Mouse (Mus musculus) embryonic facial prominence, embryonic 12.5 days (tissue): ENCODE data around the gene Ist1. TPM values are rescaled to one million over a fixed set of nuclear protein-coding genes. Genes with fewer than 3 reads are reported as not detected.

ENCODE experiments used
- ATAC-seq: fragments of 200-750 bp; cut with Nextera tagmentation; 2 replicates; pipeline ENCODE4 v1.8.0; 2017; ENCODE audit not compliant: insufficient number of reproducible peaks, insufficient read depth, low FRiP score, low TSS enrichment
- H3K27ac ChIP-seq: fragments of 300-500 bp; sonication (generic); 2 replicates; pipeline ENCODE4 v1.5.1; 2016; ENCODE audit warnings: mild to moderate bottlenecking
- H3K27me3 ChIP-seq: fragments of 300-500 bp; sonication (generic); 2 replicates; pipeline ENCODE4 v1.6.1; 2016; ENCODE audit warnings: mild to moderate bottlenecking, moderate library complexity
- H3K36me3 ChIP-seq: fragments of 300-500 bp; sonication (generic); 2 replicates; pipeline ENCODE4 v1.6.1; 2016; ENCODE audit warnings: mild to moderate bottlenecking
- H3K4me1 ChIP-seq: fragments of 300-500 bp; sonication (generic); 2 replicates; pipeline ENCODE4 v1.6.1; 2016
- H3K4me2 ChIP-seq: fragments of 300-500 bp; sonication (generic); replicated peaks from 2 replicates; pipeline ENCODE4 v1.6.1; 2016; ENCODE audit warnings: mild to moderate bottlenecking, moderate library complexity
- H3K4me3 ChIP-seq: fragments of 300-500 bp; sonication (generic); 2 replicates; pipeline ENCODE4 v1.5.1; 2016; ENCODE audit warnings: mild to moderate bottlenecking
- H3K9ac ChIP-seq: fragments of 300-500 bp; sonication (generic); 2 replicates; pipeline ENCODE4 v1.6.1; 2016; ENCODE audit warnings: mild to moderate bottlenecking, moderate library complexity
- H3K9me3 ChIP-seq: fragments of 300-500 bp; sonication (generic); 2 replicates; pipeline ENCODE4 v1.6.1; 2016; ENCODE audit warnings: mild to moderate bottlenecking, moderate library complexity
- WGBS: fragments of 180-500 bp; shearing (Covaris S2); methylation state at CpG from one replicate; pipeline ENCODE4 v1.1.7; 2016; 5-methylcytosine and 5-hydroxymethylcytosine counted together
- polyA plus RNA-seq: library from polyadenylated mRNA; unstranded; fragments of >200 nt; fragmentation: Nextera tagmentation; extraction: Ambion mirVana; gene quantifications from 2 replicates; pipeline ENCODE4 v1.2.1, GENCODE M21; 2016

Gene Ist1
- polyA plus RNA-seq, 1 experiment from 2014 or later: 165 TPM

DNA sequence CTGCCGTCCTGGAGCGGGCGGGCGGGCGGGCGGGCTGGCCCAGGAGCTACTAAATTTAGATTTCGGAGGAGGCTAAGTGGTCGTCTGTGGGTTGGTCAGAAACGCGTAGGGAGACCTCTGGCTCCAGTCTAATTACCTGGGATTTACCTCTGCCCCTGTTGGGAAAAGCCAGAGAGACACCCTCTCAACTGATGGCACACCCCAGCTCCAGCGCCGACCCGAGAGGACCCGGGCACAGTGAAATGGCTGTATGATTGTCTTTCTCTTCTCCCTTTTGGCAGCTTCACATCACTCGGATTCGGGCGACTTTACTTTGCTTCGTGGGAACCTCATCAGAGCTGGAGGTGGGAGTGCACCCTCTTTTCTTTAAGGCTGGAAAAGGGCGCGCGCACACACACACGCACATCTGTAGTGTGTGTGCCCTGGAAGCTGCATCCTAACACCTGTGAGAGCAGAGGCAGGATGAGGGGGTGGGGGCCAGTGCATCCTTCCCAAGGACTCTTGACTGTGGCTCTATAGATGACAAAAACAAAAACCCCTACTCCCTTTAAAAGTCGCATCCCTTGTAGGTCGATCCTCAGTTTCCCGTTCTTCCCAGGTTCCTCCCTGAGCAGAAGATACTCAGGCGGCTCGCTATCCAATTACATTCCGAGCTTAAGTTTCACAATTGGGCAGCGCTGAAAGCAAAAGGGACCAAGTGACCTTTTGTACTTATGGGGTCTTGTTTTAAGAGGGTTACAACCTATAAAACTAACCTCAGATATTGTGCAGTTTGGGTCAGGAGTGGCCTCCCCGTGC, 13.2 kb upstream of the Ist1 start:
- peak; percentile 7; the same call in 1 of the 2 replicates for ATAC-seq
- 2% methylated on average over 22 of the region's 30 CpGs for WGBS
- peaks cover 34% of the 10 kb centered on the region for H3K36me3 ChIP-seq

DNA sequence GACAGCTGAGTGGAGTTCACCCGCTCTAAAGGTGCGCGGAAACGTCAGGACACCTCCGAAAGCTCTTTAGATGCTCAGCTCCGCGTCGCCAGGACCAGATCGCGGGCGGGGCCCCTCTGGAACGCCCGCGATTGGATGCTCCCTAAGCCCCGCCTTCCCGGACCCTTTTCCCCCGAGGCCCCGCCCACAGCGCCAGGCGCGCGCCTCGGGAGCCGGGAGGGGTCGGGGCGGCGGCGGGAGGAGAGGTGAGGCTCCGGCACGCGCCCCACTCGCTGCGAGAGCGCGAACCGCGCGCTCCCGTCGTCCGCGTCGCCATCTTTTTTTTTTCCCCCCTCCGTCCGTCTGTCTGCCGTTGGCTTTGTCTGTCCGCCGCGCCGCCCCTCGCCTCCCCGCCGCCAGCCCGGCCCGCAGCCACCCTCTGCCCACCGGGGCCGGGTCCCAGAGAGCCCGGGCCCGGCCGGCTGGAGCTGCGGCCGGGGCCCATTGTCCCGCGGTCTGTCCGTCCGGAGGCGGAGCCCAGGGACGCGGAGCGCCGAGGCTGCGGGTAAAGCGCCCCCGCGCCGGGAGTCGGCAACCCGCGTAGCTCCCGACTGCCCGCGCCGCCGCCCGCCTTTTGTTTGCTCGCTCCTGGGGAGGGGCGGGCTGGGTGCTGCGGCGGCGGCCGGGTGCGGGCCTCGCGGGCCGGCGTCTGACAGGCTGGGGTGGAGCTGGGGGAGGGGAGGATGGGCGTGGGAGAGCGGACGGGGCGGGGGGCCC, 12.4 kb upstream of the Ist1 start, which contains the start of gene Zfp821:
Zfp821 (plus strand) TSS at position 227 of the 756 bp plus-strand sequence.
- Histone ChIP-seq H3K27ac (peak within 1 kb of the TSS; percentile 96), H3K4me1 (peaks cover 29% of the 10 kb centered on the region), H3K9ac (peak within 1 kb of the TSS; percentile 96), H3K9me3 (no peaks in the 10 kb centered on the region), H3K27me3 (no peaks in the 10 kb centered on the region), H3K4me3 (peak within 1 kb of the TSS; percentile 93), H3K4me2 (peak within 1 kb of the TSS; percentile 87), H3K36me3 (peaks cover 26% of the 10 kb centered on the region)
- peak; percentile 83 for ATAC-seq
- under 1% methylated on average over 85 of the region's 100 CpGs for WGBS

More for the DNA sequence above, 13.2 kb upstream of the Ist1 start:
- H3K9me3 ChIP-seq: no peaks in the 10 kb centered on the region
- peak overlapping the region; percentile 93 for H3K4me3 ChIP-seq
- peak overlapping the region; percentile 96 for H3K9ac ChIP-seq
- H3K27ac ChIP-seq: peak overlapping the region; percentile 96
- H3K4me2 ChIP-seq: peak overlapping the region; percentile 87
- H3K4me1 ChIP-seq: peaks cover 29% of the 10 kb centered on the region
- no peaks in the 10 kb centered on the region for H3K27me3 ChIP-seq

DNA sequence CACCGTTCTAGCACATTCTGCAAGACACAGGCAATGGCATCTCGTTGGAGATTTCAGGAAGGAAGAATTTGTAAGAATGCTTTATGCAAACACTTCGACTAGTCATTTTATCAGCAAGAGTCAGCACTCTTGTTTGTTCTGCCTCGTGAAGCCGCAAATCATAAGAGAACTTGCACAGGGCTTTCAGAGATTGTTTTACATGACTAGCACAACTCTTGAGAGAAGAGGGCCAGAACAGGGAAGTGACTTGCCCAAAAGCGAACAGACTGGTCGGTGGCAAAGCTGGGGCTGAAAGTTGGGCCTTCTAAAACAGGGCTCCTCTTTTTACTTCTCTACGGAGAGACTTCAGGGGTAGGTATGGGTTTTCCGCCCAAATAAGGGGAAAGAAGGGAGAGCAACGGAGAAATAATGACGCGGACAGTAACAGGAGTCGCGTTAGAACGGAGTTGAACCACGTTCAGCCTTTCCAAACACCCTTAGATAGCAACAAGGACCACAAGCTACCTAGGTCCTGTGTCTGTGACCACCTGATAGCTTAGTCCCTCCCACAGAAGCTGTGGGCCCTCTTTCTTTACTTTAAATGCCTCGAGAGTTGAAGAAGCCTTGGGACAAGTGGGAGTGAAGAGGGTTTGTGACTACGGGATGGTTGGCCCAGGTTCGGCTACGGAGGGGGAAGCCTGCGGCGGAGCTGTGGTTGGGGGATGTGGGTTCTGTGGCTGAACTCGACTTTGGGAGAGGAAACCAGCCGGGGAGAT, 11.7 kb upstream of the Ist1 start:
- peaks cover 19% of the 10 kb centered on the region for H3K36me3 ChIP-seq
- peak overlapping the region; percentile 93 for H3K4me3 ChIP-seq
- ATAC-seq: 0 out of 2 replicates have a peak, but pooled peaks have one; percentile 11
- H3K4me2 ChIP-seq: peak overlapping the region; percentile 87
- peaks cover 29% of the 10 kb centered on the region for H3K4me1 ChIP-seq
- 13% methylated on average over 24 of the region's 24 CpGs for WGBS
- no peak overlapping the region for H3K27ac ChIP-seq
- H3K27me3 ChIP-seq: no peaks in the 10 kb centered on the region
- no peaks in the 10 kb centered on the region for H3K9me3 ChIP-seq
- peak overlapping the region; percentile 96 for H3K9ac ChIP-seq

DNA sequence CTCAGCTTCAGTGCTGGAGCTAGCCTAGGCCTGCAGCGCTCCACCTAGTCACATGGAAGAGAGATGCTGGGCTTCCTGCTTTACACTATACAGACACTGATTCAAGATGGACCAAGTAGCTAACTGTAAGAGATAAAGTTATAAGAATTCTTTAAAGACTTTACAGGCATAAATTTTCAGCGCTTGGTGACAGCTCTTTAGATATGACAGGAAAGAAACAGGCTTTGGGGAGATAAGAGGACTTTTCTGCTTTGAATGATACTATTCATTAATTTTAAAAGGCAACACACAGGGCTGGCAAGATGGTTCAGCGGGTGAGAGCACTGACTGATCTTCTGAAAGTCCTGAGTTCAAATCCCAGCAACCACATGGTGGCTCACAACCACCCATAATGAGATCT, 5.4 kb upstream of the Ist1 start:
- H3K4me3 ChIP-seq: no peak overlapping the region
- ATAC-seq: no peak
- H3K9ac ChIP-seq: no peak overlapping the region
- H3K9me3 ChIP-seq: no peaks in the 10 kb centered on the region
- 76% methylated on average over 3 of the region's 3 CpGs for WGBS
- H3K36me3 ChIP-seq: no peaks in the 10 kb centered on the region
- no peak overlapping the region for H3K27ac ChIP-seq
- H3K4me1 ChIP-seq: no peaks in the 10 kb centered on the region
- H3K4me2 ChIP-seq: no peak overlapping the region
- no peaks in the 10 kb centered on the region; the same call in 1 of the 2 replicates for H3K27me3 ChIP-seq

DNA sequence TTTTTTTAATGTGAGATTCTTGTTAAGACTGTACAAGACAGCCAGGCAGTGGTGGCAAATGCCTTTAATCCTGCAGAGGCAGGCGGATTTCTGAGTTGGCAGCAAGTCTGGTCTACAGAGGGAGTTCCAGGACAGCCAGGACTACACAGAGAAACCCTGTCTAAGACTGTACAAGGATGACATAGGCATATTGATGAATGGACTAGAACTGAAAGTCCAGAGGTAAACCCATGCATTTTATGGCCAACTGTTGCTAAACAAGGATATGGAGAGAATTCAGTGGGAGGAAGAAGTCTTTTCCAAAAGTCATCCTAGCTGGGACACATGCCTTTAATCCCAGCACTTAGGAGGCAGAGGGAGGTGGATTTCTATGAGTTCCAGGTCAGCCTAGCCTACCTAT, 4.7 kb upstream of the Ist1 start:
- 75% methylated on average over 1 of the region's 1 CpGs for WGBS
- no peaks in the 10 kb centered on the region for H3K36me3 ChIP-seq
- no peak for ATAC-seq
- H3K4me1 ChIP-seq: no peaks in the 10 kb centered on the region
- no peak overlapping the region for H3K9ac ChIP-seq
- no peak overlapping the region for H3K4me2 ChIP-seq
- H3K27me3 ChIP-seq: no peaks in the 10 kb centered on the region; the same call in 1 of the 2 replicates
- no peak overlapping the region for H3K27ac ChIP-seq
- H3K4me3 ChIP-seq: no peak overlapping the region
- H3K9me3 ChIP-seq: no peaks in the 10 kb centered on the region

DNA sequence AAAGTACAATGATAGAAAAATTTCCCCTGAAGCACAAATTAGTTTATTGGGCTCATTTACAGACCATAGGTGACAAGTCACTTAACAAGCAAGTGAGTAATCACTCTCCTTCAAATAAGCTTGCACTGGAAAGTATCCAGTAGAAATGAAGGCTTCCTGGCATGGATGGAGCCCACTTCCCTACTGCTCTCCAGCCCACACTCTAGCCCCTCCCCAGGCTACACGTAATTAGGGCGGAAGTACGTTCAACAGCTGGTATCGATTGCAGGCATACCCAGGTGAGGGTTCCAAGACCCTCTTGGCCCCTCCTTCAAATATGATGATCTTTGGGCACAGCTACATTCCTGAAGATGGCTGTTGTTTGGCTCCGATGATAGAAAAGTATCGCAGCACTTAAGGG, 1.1 kb upstream of the Ist1 start:
- H3K27me3 ChIP-seq: no peaks in the 10 kb centered on the region; the same call in 1 of the 2 replicates
- 38% methylated on average over 6 of the region's 6 CpGs for WGBS
- H3K36me3 ChIP-seq: no peaks in the 10 kb centered on the region
- H3K4me2 ChIP-seq: 0 out of 2 replicates have a peak overlapping the region, but pooled peaks have one; percentile 80
- H3K4me1 ChIP-seq: peaks cover 17% of the 10 kb centered on the region
- H3K27ac ChIP-seq: no peak overlapping the region
- H3K9me3 ChIP-seq: no peaks in the 10 kb centered on the region
- no peak for ATAC-seq
- no peak overlapping the region for H3K4me3 ChIP-seq
- no peak overlapping the region for H3K9ac ChIP-seq

DNA sequence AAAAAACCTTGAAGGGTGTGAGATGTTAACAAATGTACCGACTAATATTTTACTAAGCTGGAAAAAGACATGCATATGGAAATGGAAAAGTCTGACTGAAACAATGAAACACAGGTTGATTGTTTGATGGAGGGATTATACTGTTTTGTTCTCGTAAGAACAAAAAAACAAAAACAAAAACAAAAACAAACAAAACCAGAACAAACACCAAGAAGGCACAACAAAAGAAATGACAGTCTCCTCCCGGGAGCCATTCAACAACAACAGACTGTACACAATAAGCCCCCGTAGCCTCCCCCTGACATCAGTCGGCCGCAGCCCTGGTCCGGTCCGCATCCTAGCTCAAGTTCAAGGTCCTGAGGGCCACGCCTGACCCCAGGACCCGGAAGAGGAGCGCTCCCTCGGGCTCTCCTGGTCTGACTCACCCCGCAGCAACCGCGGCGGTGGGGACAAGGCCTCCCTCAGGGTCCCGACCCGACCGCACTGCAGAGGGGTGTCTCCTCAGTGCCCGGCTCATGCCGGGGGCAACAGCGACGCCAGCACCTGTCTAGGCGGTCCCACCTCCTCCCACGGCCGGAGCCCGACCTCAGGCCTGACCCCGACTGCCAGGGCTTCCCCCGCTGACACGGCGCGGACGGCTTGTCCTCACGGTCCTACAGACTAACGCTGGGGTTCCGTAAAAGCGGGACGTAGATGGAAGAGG, 466 bp downstream of the Ist1 start:
- under 1% methylated on average over 38 of the region's 38 CpGs for WGBS
- no peaks in the 10 kb centered on the region for H3K36me3 ChIP-seq
- no peaks in the 10 kb centered on the region; the same call in 1 of the 2 replicates for H3K27me3 ChIP-seq
- peak overlapping the region; percentile 99 for H3K4me3 ChIP-seq
- peaks cover 17% of the 10 kb centered on the region for H3K4me1 ChIP-seq
- H3K9me3 ChIP-seq: no peaks in the 10 kb centered on the region
- ATAC-seq: peak; percentile 53
- H3K27ac ChIP-seq: peak overlapping the region; percentile 74
- peak overlapping the region; percentile 96 for H3K9ac ChIP-seq
- H3K4me2 ChIP-seq: peak overlapping the region; percentile 72

DNA sequence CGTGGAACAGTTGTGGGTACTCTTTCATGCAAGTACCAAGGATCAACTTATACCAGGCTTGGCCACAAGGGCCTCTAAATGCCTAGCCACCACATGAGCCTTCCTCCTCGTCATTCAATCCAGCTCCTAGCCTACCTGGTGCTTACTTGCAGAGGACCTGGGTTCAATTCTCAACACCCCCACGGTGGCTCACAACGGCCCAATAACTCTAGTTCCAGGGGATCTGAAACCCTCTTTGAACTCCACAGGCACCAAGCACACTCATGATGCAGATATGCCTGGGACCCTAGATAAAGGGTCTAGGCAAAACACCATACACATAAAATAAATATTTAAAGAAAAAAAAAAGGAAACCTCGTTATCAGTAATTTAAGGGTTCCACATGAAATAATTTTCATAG, 1.3 kb downstream of the Ist1 start:
- no peak for ATAC-seq

DNA sequence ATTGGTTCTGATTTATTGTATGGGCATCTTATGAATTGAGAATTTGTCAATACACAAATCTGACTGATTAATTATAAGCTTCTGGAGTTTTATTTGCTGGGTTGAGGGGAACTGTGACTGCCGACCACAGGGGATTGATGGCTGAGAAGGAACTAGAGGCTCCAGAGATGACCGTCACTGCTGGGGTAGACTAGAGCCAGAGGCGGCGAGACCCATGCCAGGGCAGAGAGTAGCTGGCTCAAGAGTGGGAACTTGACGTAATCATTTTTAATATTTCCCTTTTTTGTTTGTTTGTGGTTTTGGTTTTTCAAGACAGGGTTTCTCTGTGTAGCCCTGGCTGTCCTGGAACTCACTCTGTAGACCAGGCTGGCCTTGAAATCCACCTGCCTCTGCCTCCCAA, 5.8 kb downstream of the Ist1 start:
- 94% methylated on average over 5 of the region's 5 CpGs for WGBS
- H3K36me3 ChIP-seq: peaks cover 6% of the 10 kb centered on the region
- H3K9me3 ChIP-seq: no peaks in the 10 kb centered on the region
- ATAC-seq: no peak
- no peak overlapping the region for H3K4me3 ChIP-seq
- no peaks in the 10 kb centered on the region for H3K27me3 ChIP-seq
- H3K4me1 ChIP-seq: peaks cover 17% of the 10 kb centered on the region
- no peak overlapping the region for H3K9ac ChIP-seq
- H3K27ac ChIP-seq: no peak overlapping the region
- H3K4me2 ChIP-seq: no peak overlapping the region

More for the DNA sequence above, 1.3 kb downstream of the Ist1 start:
- H3K36me3 ChIP-seq: no peaks in the 10 kb centered on the region
- H3K27me3 ChIP-seq: no peaks in the 10 kb centered on the region
- peak overlapping the region; percentile 99 for H3K4me3 ChIP-seq
- peak overlapping the region; percentile 72 for H3K4me2 ChIP-seq
- H3K27ac ChIP-seq: no peak overlapping the region
- H3K9ac ChIP-seq: peak overlapping the region; percentile 96
- WGBS: 53% methylated on average over 5 of the region's 5 CpGs
- peaks cover 17% of the 10 kb centered on the region for H3K4me1 ChIP-seq
- H3K9me3 ChIP-seq: no peaks in the 10 kb centered on the region

DNA sequence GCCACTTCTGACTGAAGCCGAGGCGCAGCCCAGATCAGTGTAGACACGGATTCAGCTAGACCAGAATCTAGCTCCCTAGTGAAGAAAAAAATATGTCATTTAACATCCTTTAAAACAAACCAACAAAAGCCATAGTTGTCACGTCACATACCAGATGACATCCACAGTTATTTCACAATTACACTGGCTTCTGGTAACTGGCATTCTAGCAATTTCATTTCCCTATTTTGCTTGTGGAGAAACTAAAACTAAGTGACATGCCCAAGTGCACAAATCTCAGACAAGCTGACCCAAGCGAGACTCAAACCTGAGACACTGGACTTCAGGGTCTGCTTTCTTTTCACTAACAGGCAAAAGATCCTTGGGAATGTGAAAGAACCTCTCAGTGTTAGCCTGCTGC, 10.9 kb downstream of the Ist1 start:
- WGBS: 92% methylated on average over 5 of the region's 5 CpGs
- Histone ChIP-seq H3K4me3 (no peak overlapping the region), H3K9me3 (no peaks in the 10 kb centered on the region), H3K27ac (no peak overlapping the region), H3K36me3 (peaks cover 49% of the 10 kb centered on the region), H3K27me3 (no peaks in the 10 kb centered on the region), H3K4me2 (no peak overlapping the region), H3K9ac (no peak overlapping the region), H3K4me1 (no peaks in the 10 kb centered on the region)
- no peak for ATAC-seq

DNA sequence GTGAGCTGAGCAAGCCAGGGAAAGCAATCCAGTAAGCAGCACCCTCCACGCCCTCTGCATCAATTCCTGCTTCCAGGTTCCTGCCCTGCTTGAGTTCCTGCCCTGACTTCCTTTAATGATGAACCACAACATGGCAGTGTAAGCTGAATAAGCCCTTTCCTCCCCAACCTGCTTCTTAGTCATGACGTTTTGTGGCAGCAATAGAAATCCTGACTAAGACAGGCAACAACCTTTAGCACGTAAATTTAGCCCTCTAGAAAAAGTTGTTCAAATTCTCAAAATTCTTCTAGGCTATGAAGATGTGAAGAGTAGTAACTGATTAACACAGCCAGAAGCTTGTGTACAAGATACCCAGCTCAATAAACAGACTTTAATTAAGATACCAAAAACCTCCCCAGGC, 11.5 kb downstream of the Ist1 start:
- Histone ChIP-seq H3K4me2 (no peak overlapping the region), H3K27me3 (no peaks in the 10 kb centered on the region), H3K27ac (no peak overlapping the region), H3K36me3 (peaks cover 55% of the 10 kb centered on the region), H3K4me3 (no peak overlapping the region), H3K9me3 (no peaks in the 10 kb centered on the region), H3K9ac (no peak overlapping the region), H3K4me1 (no peaks in the 10 kb centered on the region)
- WGBS: 84% methylated on average over 3 of the region's 3 CpGs
- ATAC-seq: no peak
